Mouse (Mus musculus) heart, postnatal 0 days (tissue): ENCODE measurements around the gene 4931429L15Rik. TPM values are rescaled to one million over a fixed set of nuclear protein-coding genes. Genes with fewer than 3 reads are reported as not detected.

Experiments
- ATAC-seq: fragments of 200-750 bp; cut with Nextera tagmentation; 2 replicates; pipeline ENCODE4 v1.8.0; 2017; ENCODE audit warnings: low read depth, moderate number of reproducible peaks, moderate library complexity; ENCODE audit not compliant: insufficient read depth
- DNase-seq: peaks from one replicate; pipeline ENCODE4 v3.0.0-alpha.2; 2016; ENCODE audit warnings: low spot score
- H3K27ac ChIP-seq: fragments of 300-500 bp; sonication (generic); 2 replicates; pipeline ENCODE4 v1.5.1; 2014; ENCODE audit warnings: low read depth, mild to moderate bottlenecking
- H3K27me3 ChIP-seq: fragments of 300-500 bp; sonication (generic); 2 replicates; pipeline ENCODE4 v1.6.1; 2014; ENCODE audit warnings: low read length, mixed read lengths; ENCODE audit not compliant: control insufficient read depth, insufficient read depth
- H3K36me3 ChIP-seq: fragments of 300-500 bp; sonication (generic); replicated peaks from 2 replicates; pipeline ENCODE4 v1.6.1; 2014; ENCODE audit warnings: low read length, mixed read lengths; ENCODE audit not compliant: control insufficient read depth, insufficient read depth
- H3K4me1 ChIP-seq: fragments of 300-500 bp; sonication (generic); 2 replicates; pipeline ENCODE4 v1.6.1; 2014; ENCODE audit warnings: antibody characterized with exemption; ENCODE audit not compliant: control insufficient read depth, insufficient read depth
- H3K4me2 ChIP-seq: fragments of 300-500 bp; sonication (generic); 2 replicates; pipeline ENCODE4 v1.6.1; 2014; ENCODE audit warnings: low read depth, mild to moderate bottlenecking, low read length, moderate library complexity
- H3K4me3 ChIP-seq: fragments of 300-500 bp; sonication (generic); 2 replicates; pipeline ENCODE4 v1.5.1; 2014; ENCODE audit warnings: low read depth, low read length
- H3K9ac ChIP-seq: fragments of 300-500 bp; sonication (generic); replicated peaks from 2 replicates; pipeline ENCODE4 v1.6.1; 2014; ENCODE audit warnings: low read depth, low read length, mixed read lengths
- H3K9me3 ChIP-seq: fragments of 300-500 bp; sonication (generic); replicated peaks from 2 replicates; pipeline ENCODE4 v1.6.1; 2016; ENCODE audit warnings: low read length; ENCODE audit not compliant: control insufficient read depth
- CTCF ChIP-seq: IDR thresholded peaks from 2 replicates; pipeline ENCODE4 v1.5.1; 2016; ENCODE audit warnings: antibody characterized with exemption, control low read depth, low read depth
- EP300 ChIP-seq: IDR thresholded peaks from 2 replicates; pipeline ENCODE4 v1.6.1; 2016; ENCODE audit warnings: antibody characterized with exemption, low read depth
- WGBS: fragments of 180-500 bp; shearing (Covaris S2); extraction: QIAGEN DNeasy Blood & Tissue Kit; methylation state at CpG from one replicate; pipeline ENCODE4 v1.1.7; 2014; 5-methylcytosine and 5-hydroxymethylcytosine counted together
- polyA plus RNA-seq: library from polyadenylated mRNA; unstranded; fragments of >200 nt; fragmentation: Nextera tagmentation; extraction: Ambion mirVana; gene quantifications from 2 replicates; pipeline ENCODE4 v1.2.1, GENCODE M21; 2015
- total RNA-seq: library from RNA; depleted of rRNA; stranded (reverse); fragments of >200 nt; gene quantifications from 2 replicates; pipeline ENCODE4 v1.2.3, GENCODE M21; 2014; ENCODE audit warnings: low replicate concordance

The 4931429L15Rik gene
- total and polyA plus RNA-seq, 2 experiments from 2014 or later: not detected

DNA sequence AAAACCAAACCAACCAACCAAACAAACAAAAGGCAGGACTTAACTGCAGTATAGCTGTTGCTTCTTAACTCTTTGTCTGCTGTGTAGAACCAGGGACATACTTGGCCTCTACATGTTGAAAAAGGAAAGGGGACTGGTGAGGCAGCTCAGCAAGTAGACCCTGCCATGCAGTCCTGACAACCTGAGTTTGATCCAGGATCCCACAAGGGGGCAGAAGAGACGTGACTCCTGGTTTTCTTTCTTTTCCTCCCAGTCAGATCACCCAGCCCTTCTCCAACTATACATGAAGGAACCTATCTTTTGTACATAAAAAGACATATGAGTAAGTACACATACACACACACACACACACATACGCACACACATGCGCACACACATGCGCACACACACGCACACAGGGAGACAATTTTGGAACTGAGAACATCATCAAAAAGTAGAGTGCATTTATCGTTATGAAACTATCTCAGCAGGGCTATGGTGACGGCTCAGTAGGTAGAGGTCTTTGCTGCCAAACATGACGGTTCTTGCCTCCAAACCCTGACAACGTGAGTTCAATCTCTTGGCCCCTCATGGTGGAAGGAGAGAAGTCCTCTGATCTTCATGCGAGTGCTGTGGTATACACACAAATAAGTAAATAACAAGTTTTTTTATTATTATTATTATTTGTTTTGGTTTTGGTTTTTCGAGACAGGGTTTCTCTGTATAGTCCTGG, 7.1 kb upstream of the 4931429L15Rik start:
- Histone ChIP-seq H3K4me3 (no peak overlapping the region), H3K27ac (no peak overlapping the region), H3K9me3 (no peaks in the 10 kb centered on the region), H3K4me2 (no peak overlapping the region), H3K36me3 (no peaks in the 10 kb centered on the region), H3K27me3 (no peaks in the 10 kb centered on the region), H3K9ac (no peak overlapping the region), H3K4me1 (peaks cover 10% of the 10 kb centered on the region; the same call in 1 of the 2 replicates)
- TF ChIP-seq CTCF: no peak
- TF ChIP-seq EP300: no peak
- 89% methylated on average over 11 of the region's 11 CpGs for WGBS
- DNase-seq (no peak), ATAC-seq (no peak)

DNA sequence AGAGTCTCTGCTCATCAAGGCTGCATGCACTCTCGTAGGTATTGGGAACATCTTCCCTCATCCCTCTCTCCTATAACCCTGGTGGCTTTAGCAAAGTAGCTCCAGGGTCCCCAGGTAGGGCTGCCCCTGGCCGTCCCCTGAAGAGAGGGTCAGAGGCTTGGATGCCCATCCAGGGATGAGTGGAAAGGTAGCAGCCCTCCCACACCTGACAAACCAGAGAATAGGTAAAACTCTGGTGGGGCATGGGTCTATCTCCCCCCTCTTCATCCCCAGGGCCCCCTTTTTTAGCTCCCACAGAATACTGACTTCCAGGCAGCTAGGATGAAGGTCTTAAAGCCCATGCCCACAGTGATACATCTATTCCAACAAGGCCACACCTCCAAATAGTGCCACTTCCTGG, 675 bp upstream of the 4931429L15Rik start:
- TF ChIP-seq EP300 (no peak), CTCF (no peak)
- Histone ChIP-seq H3K4me3 (no peak overlapping the region), H3K4me2 (no peak overlapping the region), H3K27ac (no peak overlapping the region), H3K36me3 (no peaks in the 10 kb centered on the region), H3K27me3 (no peaks in the 10 kb centered on the region), H3K4me1 (no peaks in the 10 kb centered on the region), H3K9ac (no peak overlapping the region), H3K9me3 (no peaks in the 10 kb centered on the region)
- DNase-seq (no peak), ATAC-seq (no peak)
- 79% methylated on average over 2 of the region's 2 CpGs for WGBS

DNA sequence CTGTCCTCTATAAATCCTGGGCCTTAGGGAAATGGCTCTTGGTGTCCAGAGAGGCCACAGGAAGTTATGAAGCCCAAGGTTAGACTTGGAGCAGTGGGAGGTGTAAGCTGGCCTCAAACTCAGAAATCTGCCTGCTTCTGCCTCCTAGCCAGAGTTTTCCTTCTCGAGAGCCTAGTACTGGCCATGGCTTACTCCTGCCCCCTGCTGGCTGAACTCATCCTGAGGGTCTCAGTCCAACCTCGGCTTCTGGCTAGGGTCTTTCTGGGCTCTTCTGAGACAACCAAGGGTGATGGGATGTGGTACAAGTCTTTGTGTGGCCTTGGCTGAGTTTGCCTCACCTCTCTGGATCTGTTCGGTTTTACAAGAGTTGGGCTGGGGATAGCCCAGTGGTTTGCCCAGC, 1.8 kb downstream of the 4931429L15Rik start:
- TF ChIP-seq EP300: no peak
- no peak for TF ChIP-seq CTCF
- 78% methylated on average over 3 of the region's 3 CpGs for WGBS
- Histone ChIP-seq H3K27me3 (peaks cover 8% of the 10 kb centered on the region; the same call in 1 of the 2 replicates), H3K4me2 (no peak overlapping the region), H3K9ac (no peak overlapping the region), H3K36me3 (no peaks in the 10 kb centered on the region), H3K4me1 (no peaks in the 10 kb centered on the region), H3K27ac (no peak overlapping the region), H3K9me3 (no peaks in the 10 kb centered on the region), H3K4me3 (no peak overlapping the region)
- ATAC-seq (no peak), DNase-seq (no peak)

DNA sequence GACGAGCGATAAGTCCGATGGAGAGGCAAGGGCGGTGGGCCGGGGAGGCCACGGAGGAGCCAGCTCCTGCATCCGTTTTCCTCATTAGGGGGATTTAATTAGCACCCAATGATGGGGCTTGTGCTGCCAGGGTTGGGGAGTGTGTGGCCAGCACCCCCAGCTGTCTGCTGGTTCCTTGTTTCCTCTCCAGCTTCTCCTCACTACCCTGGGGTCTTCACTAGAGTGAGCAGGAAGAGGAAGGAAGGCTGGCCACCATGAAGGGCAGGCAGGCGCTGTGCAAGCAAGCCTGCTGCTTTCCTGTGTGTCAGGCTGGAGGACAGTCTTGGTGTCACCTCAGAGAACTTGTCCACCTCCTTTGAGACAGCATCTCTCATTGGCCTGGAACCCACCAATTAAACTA, 2.9 kb downstream of the 4931429L15Rik start:
- no peak overlapping the region for H3K4me2 ChIP-seq
- no peak overlapping the region for H3K27ac ChIP-seq
- 57% methylated on average over 8 of the region's 8 CpGs for WGBS
- TF ChIP-seq EP300: no peak
- no peak for TF ChIP-seq CTCF
- DNase-seq (no peak), ATAC-seq (no peak)
- H3K9ac ChIP-seq: no peak overlapping the region
- H3K4me3 ChIP-seq: no peak overlapping the region
- no peaks in the 10 kb centered on the region for H3K4me1 ChIP-seq
- no peaks in the 10 kb centered on the region for H3K9me3 ChIP-seq
- peaks cover 8% of the 10 kb centered on the region; the same call in 1 of the 2 replicates for H3K27me3 ChIP-seq
- H3K36me3 ChIP-seq: no peaks in the 10 kb centered on the region

DNA sequence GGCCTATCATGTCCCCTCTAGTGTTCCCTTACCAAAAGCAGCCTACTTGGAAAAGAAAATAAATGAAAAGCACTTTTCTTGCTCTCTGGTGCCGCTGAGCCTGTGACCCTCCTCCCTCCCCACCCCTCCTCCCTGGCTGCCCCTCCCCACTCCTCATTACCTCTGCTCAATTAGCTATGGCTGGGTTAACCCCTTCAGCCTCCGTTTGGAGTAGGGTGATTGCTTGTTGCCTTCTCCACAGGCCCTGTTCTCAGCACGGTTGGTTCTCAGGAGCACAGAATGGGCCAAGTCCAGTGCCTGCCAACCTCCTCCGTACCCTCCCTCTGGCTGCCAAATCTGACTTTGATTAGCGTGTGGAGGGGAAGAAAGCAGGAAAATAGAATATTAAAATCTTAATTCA, 3.4 kb downstream of the 4931429L15Rik start:
- no peak overlapping the region for H3K4me3 ChIP-seq
- 30% methylated on average over 5 of the region's 5 CpGs for WGBS
- no peak for DNase-seq

More for the DNA sequence above, 3.4 kb downstream of the 4931429L15Rik start:
- Histone ChIP-seq H3K9me3 (no peaks in the 10 kb centered on the region), H3K27me3 (peaks cover 8% of the 10 kb centered on the region; the same call in 1 of the 2 replicates), H3K36me3 (no peaks in the 10 kb centered on the region), H3K27ac (no peak overlapping the region), H3K9ac (no peak overlapping the region), H3K4me2 (no peak overlapping the region), H3K4me1 (no peaks in the 10 kb centered on the region)
- ATAC-seq: no peak
- no peak for TF ChIP-seq CTCF
- TF ChIP-seq EP300: no peak
